Mouse (Mus musculus): ENCODE measurements around the gene Arhgap33. TPM values are rescaled to one million over a fixed set of nuclear protein-coding genes. Genes with fewer than 3 reads are reported as not detected.
A peak's percentile ranks its signal among the peaks of the same experiment; 100 is the strongest.
"Not testable (repeated sequence)": the region's sequence is repeated elsewhere in the genome, so short reads cannot be mapped to it uniquely, and the experiment has no call there.

Gene Arhgap33
- total RNA-seq, 4 experiments from 2014 or later, result 99.8 to 118 (median 110) TPM

GRCm38 (mm10) chr7:30501159-30501558 is 33.7 kb downstream of the Arhgap33 start:
- not testable (repeated sequence) for DNase-seq (ENCODE audit: low spot score in 2 of 2)

- not testable (repeated sequence) for DNase-seq (ENCODE audit: low spot score in 2 of 2)
Measured at GRCm38 (mm10) chr7:30495506-30496042, 39.3 kb downstream of the Arhgap33 start.

GRCm38 (mm10) chr7:30493401-30493931 is 41.4 kb downstream of the Arhgap33 start, which contains the start of gene Prodh2:
TSS of gene Prodh2 (plus strand) at chr7:30493622.
- no peak for DNase-seq (ENCODE audit: low spot score in 2 of 2)

GRCm38 (mm10) chr7:30492765-30493164 is 42.1 kb downstream of the Arhgap33 start:
- peak; percentile 52 to 82 for DNase-seq (ENCODE audit: low spot score in 2 of 2)

GRCm38 (mm10) chr7:30490957-30491307 is 43.9 kb downstream of the Arhgap33 start:
- DNase-seq (ENCODE audit: low spot score in 2 of 2), result no peak

GRCm38 (mm10) chr7:30490251-30490956 is 44.5 kb downstream of the Arhgap33 start:
- peak in 1 of 2 experiments; percentile 64 for DNase-seq (ENCODE audit: low spot score in 2 of 2)

- DNase-seq (ENCODE audit: low spot score in 2 of 2), result no peak
Measured at GRCm38 (mm10) chr7:30484250-30484649, 50.6 kb downstream of the Arhgap33 start.

- DNase-seq (ENCODE audit: low spot score in 2 of 2), result peak in 1 of 2 experiments; percentile 57
Measured at GRCm38 (mm10) chr7:30477415-30478381, 57.2 kb downstream of the Arhgap33 start.

- DNase-seq (ENCODE audit: low spot score in 2 of 2), result not testable (repeated sequence)
Measured at GRCm38 (mm10) chr7:30476136-30476535, 58.7 kb downstream of the Arhgap33 start.

GRCm38 (mm10) chr7:30474999-30475398 is 59.9 kb downstream of the Arhgap33 start:
- DNase-seq (ENCODE audit: low spot score in 2 of 2), result no peak

- DNase-seq (ENCODE audit: low spot score in 2 of 2), result peak in 1 of 2 experiments; percentile 42
Measured at GRCm38 (mm10) chr7:30472411-30472810, 62.4 kb downstream of the Arhgap33 start.

Small RNAs within 50 kb of the gene (microRNA-seq; reads per million reads assigned to microRNA genes)
- gene Gm38670, result 0.25 to 0.96 reads per million in 2 experiments

Other genes with a start within 250 kb of the Arhgap33 start
- gene Clip3, start 243.3 kb downstream of the Arhgap33 start, total RNA-seq (2022), result 100 to 1,000 TPM; 351 to 448 (median 412) TPM
- 10 to 100 TPM; 52.8 to 69.5 (median 65.3) TPM for gene Alkbh6, start 226.3 kb downstream of the Arhgap33 start, total RNA-seq (2022)
- gene Syne4, start 220.3 kb downstream of the Arhgap33 start, total RNA-seq (2022), result 10 to 100 TPM in 3 of 4 experiments, 1 to 10 TPM in 1; 9.6 to 21.2 (median 15.0) TPM
- under 1 TPM; 0.53 to 0.82 (median 0.66) TPM for gene E130208F15Rik, start 213.3 kb downstream of the Arhgap33 start, total RNA-seq (2022)
- 1 to 10 TPM; 6.7 to 9.9 (median 8.4) TPM for gene Sdhaf1, start 211.2 kb downstream of the Arhgap33 start, total RNA-seq (2022)
- gene Lrfn3, start 172.3 kb downstream of the Arhgap33 start, total RNA-seq (2022), result 10 to 100 TPM; 28.2 to 31.6 (median 29.2) TPM
- gene Tyrobp, start 121.3 kb downstream of the Arhgap33 start, total RNA-seq (2022), result 100 to 1,000 TPM in 2 of 4 experiments, 10 to 100 TPM in 2; 24.9 to 572 (median 243) TPM
- gene Hcst, start 115.2 kb downstream of the Arhgap33 start, total RNA-seq (2022), result 1 to 10 TPM in 3 of 4 experiments, not detected in 1; 1.8 to 3.3 (median 2.3) TPM
- gene Nfkbid, start 113.3 kb downstream of the Arhgap33 start, total RNA-seq (2022), result 1 to 10 TPM; 2.8 to 4.1 (median 3.2) TPM
- gene Aplp1, start 89.5 kb downstream of the Arhgap33 start, total RNA-seq (2022), result 1,000 to 10,000 TPM; 1,209 to 1,263 (median 1,238) TPM
- 10 to 100 TPM in 3 of 4 experiments, 1 to 10 TPM in 1; 9.6 to 13.7 (median 11.2) TPM for gene Kirrel2, start 77.4 kb downstream of the Arhgap33 start, total RNA-seq (2022)
- 1 to 10 TPM; 1.5 to 1.9 (median 1.6) TPM for gene Nphs1, start 76.7 kb downstream of the Arhgap33 start, total RNA-seq (2022)
- under 1 TPM in 1 of 4 experiments, not detected in 3; 0.56 TPM for gene Prodh2, start 41.4 kb downstream of the Arhgap33 start, total RNA-seq (2022)
- 10 to 100 TPM in 1 of 4 experiments, 1 to 10 TPM in 3; 3.2 to 10.3 (median 6.5) TPM for gene Hspb6, start 17.1 kb upstream of the Arhgap33 start, total RNA-seq (2022)
- 1 to 10 TPM; 4.4 to 8.9 (median 6.1) TPM for gene Proser3, start 17.2 kb upstream of the Arhgap33 start, total RNA-seq (2022)
- gene Lin37, start 24.8 kb upstream of the Arhgap33 start, total RNA-seq (2022), result 10 to 100 TPM; 41.3 to 54.0 (median 46.9) TPM
- 10 to 100 TPM; 68.2 to 81.1 (median 78.7) TPM for gene U2af1l4, start 28.2 kb upstream of the Arhgap33 start, total RNA-seq (2022)
- 10 to 100 TPM in 2 of 4 experiments, 1 to 10 TPM in 2; 6.3 to 14.8 (median 11.1) TPM for gene Gm49396, start 28.3 kb upstream of the Arhgap33 start, total RNA-seq (2022)
- gene Psenen, start 28.6 kb upstream of the Arhgap33 start, total RNA-seq (2022), result 10 to 100 TPM; 85.9 to 91.0 (median 88.4) TPM
- 1 to 10 TPM; 4.0 to 5.7 (median 4.6) TPM for gene Igflr1, start 30.4 kb upstream of the Arhgap33 start, total RNA-seq (2022)
- gene Kmt2b, start 53.7 kb upstream of the Arhgap33 start, total RNA-seq (2022), result 10 to 100 TPM; 44.1 to 60.2 (median 56.1) TPM
- not detected for gene Zbtb32, start 63.8 kb upstream of the Arhgap33 start, total RNA-seq (2022)
- gene Upk1a, start 77.8 kb upstream of the Arhgap33 start, total RNA-seq (2022), result 1 to 10 TPM in 1 of 4 experiments, under 1 TPM in 2, not detected in 1; 0.39 to 1.2 (median 0.89) TPM
- 100 to 1,000 TPM; 631 to 661 (median 651) TPM for gene Cox6b1, start 91.1 kb upstream of the Arhgap33 start, total RNA-seq (2022)
- gene Etv2, start 100.8 kb upstream of the Arhgap33 start, total RNA-seq (2022), result not detected
- 10 to 100 TPM; 61.9 to 71.5 (median 70.1) TPM for gene Rbm42, start 115.3 kb upstream of the Arhgap33 start, total RNA-seq (2022)
- 1 to 10 TPM; 5.7 to 8.3 (median 6.8) TPM for gene Haus5, start 129.9 kb upstream of the Arhgap33 start, total RNA-seq (2022)
- not detected for gene Pmis2, start 136.5 kb upstream of the Arhgap33 start, total RNA-seq (2022)
- not detected for gene 2200002J24Rik, start 163.9 kb upstream of the Arhgap33 start, total RNA-seq (2022)
- gene Atp4a, start 177.1 kb upstream of the Arhgap33 start, total RNA-seq (2022), result 1 to 10 TPM; 1.1 to 2.1 (median 1.6) TPM
- gene Tmem147, start 194.5 kb upstream of the Arhgap33 start, total RNA-seq (2022), result 100 to 1,000 TPM; 110 to 119 (median 116) TPM
- not detected for gene Gapdhs, start 208.6 kb upstream of the Arhgap33 start, total RNA-seq (2022)
- gene Sbsn, start 216.4 kb upstream of the Arhgap33 start, total RNA-seq (2022), result 10 to 100 TPM in 1 of 4 experiments, 1 to 10 TPM in 3; 7.8 to 11.8 (median 8.4) TPM
- gene Dmkn, start 228.7 kb upstream of the Arhgap33 start, total RNA-seq (2022), result 1 to 10 TPM in 1 of 4 experiments, under 1 TPM in 2, not detected in 1; 0.84 to 1.5 (median 0.95) TPM

Measured in layer of hippocampus, adult 8-10 months (tissue).